Mouse (Mus musculus) stomach, postnatal 0 days (tissue): ENCODE measurements around the gene Capzb.

Source experiments
- CTCF ChIP-seq: IDR thresholded peaks from 2 replicates; pipeline ENCODE4 v1.5.1; 2016; ENCODE audit warnings: antibody characterized with exemption, low read depth, mild to moderate bottlenecking, moderate library complexity
- EP300 ChIP-seq: optimal IDR thresholded peaks from 2 replicates; pipeline ENCODE3; 2016; ENCODE audit warnings: antibody characterized with exemption

GRCm38 (mm10) chr4:139229271-139229670 is 36.6 kb downstream of the Capzb start:
- TF ChIP-seq EP300 (no peak), CTCF (no peak)
